Mouse (Mus musculus): ENCODE results near the gene Slc43a3. TPM values are rescaled to one million over a fixed set of nuclear protein-coding genes. Genes with fewer than 3 reads are reported as not detected.

Gene Slc43a3
- polyA plus RNA-seq, 1 experiment from 2014 or later = 4.8 TPM

- ATAC-seq = no peak
- 92% methylated on average over 11 of the region's 11 CpGs for WGBS
Observed at GRCm38 (mm10) chr2:84958588-84959264, 22.3 kb downstream of the Slc43a3 start.

GRCm38 (mm10) chr2:84961300-84961699, 24.9 kb downstream of the Slc43a3 start:
- no peak for ATAC-seq
- Histone ChIP-seq H3K27ac (no peak overlapping the region), H3K27me3 (no peaks in the 10 kb centered on the region), H3K4me2 (replicated peaks) (no peak overlapping the region), H3K9ac (replicated peaks) (no peak overlapping the region), H3K4me1 (replicated peaks) (peaks cover 16% of the 10 kb centered on the region), H3K4me3 (replicated peaks) (no peak overlapping the region), H3K9me3 (no peaks in the 10 kb centered on the region), H3K36me3 (no peaks in the 10 kb centered on the region)
- WGBS = 90% methylated on average over 2 of the region's 2 CpGs

More at GRCm38 (mm10) chr2:84958588-84959264, 22.3 kb downstream of the Slc43a3 start:
- no peak overlapping the region for H3K4me2 ChIP-seq (replicated peaks)
- no peaks in the 10 kb centered on the region for H3K9me3 ChIP-seq
- H3K27ac ChIP-seq = no peak overlapping the region
- no peak overlapping the region for H3K4me3 ChIP-seq (replicated peaks)
- H3K9ac ChIP-seq (replicated peaks) = no peak overlapping the region
- H3K27me3 ChIP-seq = no peaks in the 10 kb centered on the region
- H3K4me1 ChIP-seq (replicated peaks) = peaks cover 14% of the 10 kb centered on the region
- H3K36me3 ChIP-seq = no peaks in the 10 kb centered on the region

GRCm38 (mm10) chr2:84961901-84962300, 25.5 kb downstream of the Slc43a3 start:
- H3K4me3 ChIP-seq (replicated peaks) = no peak overlapping the region
- H3K27ac ChIP-seq = no peak overlapping the region
- peaks cover 16% of the 10 kb centered on the region for H3K4me1 ChIP-seq (replicated peaks)
- 42% methylated on average over 3 of the region's 3 CpGs for WGBS
- no peaks in the 10 kb centered on the region for H3K36me3 ChIP-seq
- H3K9ac ChIP-seq (replicated peaks) = no peak overlapping the region
- H3K9me3 ChIP-seq = no peaks in the 10 kb centered on the region
- ATAC-seq = no peak
- no peak overlapping the region for H3K4me2 ChIP-seq (replicated peaks)
- no peaks in the 10 kb centered on the region for H3K27me3 ChIP-seq

GRCm38 (mm10) chr2:84962906-84963507, 26.6 kb downstream of the Slc43a3 start:
- 20% methylated on average over 6 of the region's 6 CpGs for WGBS
- H3K4me1 ChIP-seq (replicated peaks) = peaks cover 16% of the 10 kb centered on the region
- 0 out of 2 replicates have a peak overlapping the region, but pooled peaks have one; percentile 12 for H3K27ac ChIP-seq
- no peaks in the 10 kb centered on the region for H3K9me3 ChIP-seq
- H3K27me3 ChIP-seq = no peaks in the 10 kb centered on the region
- no peak overlapping the region for H3K9ac ChIP-seq (replicated peaks)
- no peak overlapping the region for H3K4me2 ChIP-seq (replicated peaks)
- no peaks in the 10 kb centered on the region for H3K36me3 ChIP-seq
- no peak overlapping the region for H3K4me3 ChIP-seq (replicated peaks)
- peak; percentile 70; the same call in 1 of the 2 replicates for ATAC-seq

- Histone ChIP-seq H3K36me3 (no peaks in the 10 kb centered on the region), H3K27me3 (no peaks in the 10 kb centered on the region), H3K9ac (replicated peaks) (no peak overlapping the region), H3K27ac (no peak overlapping the region), H3K4me1 (replicated peaks) (peaks cover 16% of the 10 kb centered on the region), H3K4me3 (replicated peaks) (no peak overlapping the region), H3K9me3 (no peaks in the 10 kb centered on the region), H3K4me2 (replicated peaks) (no peak overlapping the region)
- no peak for ATAC-seq
- 94% methylated on average over 7 of the region's 7 CpGs for WGBS
Observed at GRCm38 (mm10) chr2:84964111-84964801, 27.9 kb downstream of the Slc43a3 start.

GRCm38 (mm10) chr2:84967318-84967991, 31.1 kb downstream of the Slc43a3 start:
- peaks cover 13% of the 10 kb centered on the region for H3K4me1 ChIP-seq (replicated peaks)
- WGBS = 91% methylated on average over 5 of the region's 5 CpGs
- H3K9me3 ChIP-seq = no peaks in the 10 kb centered on the region
- no peak overlapping the region for H3K9ac ChIP-seq (replicated peaks)
- no peak overlapping the region for H3K4me2 ChIP-seq (replicated peaks)
- no peaks in the 10 kb centered on the region for H3K36me3 ChIP-seq
- H3K4me3 ChIP-seq (replicated peaks) = no peak overlapping the region
- ATAC-seq = no peak
- no peak overlapping the region for H3K27ac ChIP-seq
- no peaks in the 10 kb centered on the region for H3K27me3 ChIP-seq

GRCm38 (mm10) chr2:84975580-84975979, 39.2 kb downstream of the Slc43a3 start:
- H3K4me1 ChIP-seq (replicated peaks) = no peaks in the 10 kb centered on the region
- ATAC-seq = no peak
- 97% methylated on average over 2 of the region's 2 CpGs for WGBS
- no peak overlapping the region for H3K4me2 ChIP-seq (replicated peaks)
- H3K27ac ChIP-seq = no peak overlapping the region
- H3K9me3 ChIP-seq = no peaks in the 10 kb centered on the region
- H3K27me3 ChIP-seq = no peaks in the 10 kb centered on the region
- no peak overlapping the region for H3K9ac ChIP-seq (replicated peaks)
- H3K4me3 ChIP-seq (replicated peaks) = no peak overlapping the region
- H3K36me3 ChIP-seq = no peaks in the 10 kb centered on the region

- Histone ChIP-seq H3K4me1 (replicated peaks) (no peaks in the 10 kb centered on the region), H3K27ac (no peak within 1 kb of the TSS), H3K4me2 (replicated peaks) (no peak within 1 kb of the TSS), H3K36me3 (no peaks in the 10 kb centered on the region), H3K4me3 (replicated peaks) (no peak within 1 kb of the TSS), H3K27me3 (no peaks in the 10 kb centered on the region), H3K9ac (replicated peaks) (no peak within 1 kb of the TSS), H3K9me3 (no peaks in the 10 kb centered on the region)
- WGBS = 53% methylated on average over 1 of the region's 1 CpGs
- ATAC-seq = no peak
Observed at GRCm38 (mm10) chr2:84980188-84980587, 43.8 kb downstream of the Slc43a3 start, which contains the start of gene Prg2. Gene Prg2 (plus strand): TSS chr2:84980461.

GRCm38 (mm10) chr2:84987930-84988329, 51.6 kb downstream of the Slc43a3 start, which contains the start of gene Prg3:
Gene Prg3 (plus strand): TSS chr2:84988215.
- H3K4me2 ChIP-seq (replicated peaks) = no peak within 1 kb of the TSS
- H3K27ac ChIP-seq = no peak within 1 kb of the TSS
- no peaks in the 10 kb centered on the region for H3K9me3 ChIP-seq
- no peak within 1 kb of the TSS for H3K4me3 ChIP-seq (replicated peaks)
- no peak within 1 kb of the TSS for H3K9ac ChIP-seq (replicated peaks)
- no peak for ATAC-seq
- no peaks in the 10 kb centered on the region for H3K4me1 ChIP-seq (replicated peaks)
- WGBS = 77% methylated on average over 1 of the region's 1 CpGs
- no peaks in the 10 kb centered on the region for H3K36me3 ChIP-seq
- H3K27me3 ChIP-seq = no peaks in the 10 kb centered on the region

GRCm38 (mm10) chr2:84996376-84996775, 60.0 kb downstream of the Slc43a3 start:
- no peak overlapping the region for H3K4me3 ChIP-seq (replicated peaks)
- 94% methylated on average over 2 of the region's 2 CpGs for WGBS
- no peak overlapping the region for H3K9ac ChIP-seq (replicated peaks)
- H3K27ac ChIP-seq = no peak overlapping the region
- no peak overlapping the region for H3K4me2 ChIP-seq (replicated peaks)
- no peaks in the 10 kb centered on the region for H3K27me3 ChIP-seq
- no peaks in the 10 kb centered on the region for H3K4me1 ChIP-seq (replicated peaks)
- ATAC-seq = no peak
- H3K36me3 ChIP-seq = no peaks in the 10 kb centered on the region
- no peaks in the 10 kb centered on the region for H3K9me3 ChIP-seq

GRCm38 (mm10) chr2:84999486-85000181, 63.3 kb downstream of the Slc43a3 start:
- Histone ChIP-seq H3K4me3 (replicated peaks) (no peak overlapping the region), H3K4me2 (replicated peaks) (no peak overlapping the region), H3K9me3 (no peaks in the 10 kb centered on the region), H3K27ac (no peak overlapping the region), H3K4me1 (replicated peaks) (no peaks in the 10 kb centered on the region), H3K36me3 (no peaks in the 10 kb centered on the region), H3K9ac (replicated peaks) (no peak overlapping the region), H3K27me3 (no peaks in the 10 kb centered on the region)
- WGBS = 76% methylated on average over 3 of the region's 3 CpGs
- no peak for ATAC-seq

Data from midbrain, embryonic 13.5 days (tissue).